Mouse (Mus musculus) right cerebral cortex, postnatal 10 days (tissue): ENCODE results near the gene Ifih1.

Source experiments
- DNase-seq, 2 experiments: peaks; one replicate each; pipeline ENCODE4 v3.0.0; 2021; ENCODE audit warnings: low spot score in 2 of 2

Ifih1 gene

GRCm38 (mm10) chr2:62646014-62646645 lies at the start of gene Ifih1:
Gene Ifih1, minus strand, starts transcription at chr2:62646255.
- peak in 1 of 2 experiments; percentile 61 for DNase-seq

GRCm38 (mm10) chr2:62685934-62686333 lies 39.9 kb upstream of the Ifih1 start:
- DNase-seq: no peak

GRCm38 (mm10) chr2:62684989-62685595 lies 39.0 kb upstream of the Ifih1 start:
- no peak for DNase-seq

GRCm38 (mm10) chr2:62681667-62682066 lies 35.6 kb upstream of the Ifih1 start:
- DNase-seq: peak; percentile 33 to 58

GRCm38 (mm10) chr2:62672788-62673187 lies 26.7 kb upstream of the Ifih1 start:
- no peak for DNase-seq

GRCm38 (mm10) chr2:62670767-62671166 lies 24.7 kb upstream of the Ifih1 start:
- DNase-seq: no peak

GRCm38 (mm10) chr2:62670301-62670700 lies 24.2 kb upstream of the Ifih1 start:
- no peak for DNase-seq

GRCm38 (mm10) chr2:62669848-62670247 lies 23.8 kb upstream of the Ifih1 start:
- DNase-seq: no peak

- DNase-seq: no peak
Measured at GRCm38 (mm10) chr2:62665536-62665935, 19.5 kb upstream of the Ifih1 start.

GRCm38 (mm10) chr2:62664839-62665238 lies 18.8 kb upstream of the Ifih1 start:
- no peak for DNase-seq

- peak; percentile 91 to 93 for DNase-seq
Measured at GRCm38 (mm10) chr2:62664135-62664670, 18.1 kb upstream of the Ifih1 start, which contains the start of gene Gca. Gene Gca, plus strand, starts transcription at chr2:62664285.

- no peak for DNase-seq
Measured at GRCm38 (mm10) chr2:62662560-62662959, 16.5 kb upstream of the Ifih1 start.

- no peak for DNase-seq
Measured at GRCm38 (mm10) chr2:62660565-62660964, 14.5 kb upstream of the Ifih1 start.

- no peak for DNase-seq
Measured at GRCm38 (mm10) chr2:62656072-62656471, 10.0 kb upstream of the Ifih1 start.

- peak; percentile 84 to 85 for DNase-seq
Measured at GRCm38 (mm10) chr2:62654519-62655338, 8.7 kb upstream of the Ifih1 start.

- DNase-seq: no peak
Measured at GRCm38 (mm10) chr2:62652466-62652865, 6.4 kb upstream of the Ifih1 start.

GRCm38 (mm10) chr2:62651890-62652289 lies 5.8 kb upstream of the Ifih1 start:
- DNase-seq: no peak

GRCm38 (mm10) chr2:62646671-62647289 lies 725 bp upstream of the Ifih1 start:
- DNase-seq: no peak

GRCm38 (mm10) chr2:62645475-62645874 lies 580 bp downstream of the Ifih1 start:
- no peak for DNase-seq

GRCm38 (mm10) chr2:62644891-62645290 lies 1.2 kb downstream of the Ifih1 start:
- DNase-seq: no peak

GRCm38 (mm10) chr2:62643405-62644305 lies 2.4 kb downstream of the Ifih1 start:
- peak in 1 of 2 experiments; percentile 68 for DNase-seq
